Mouse (Mus musculus) left cerebral cortex, postnatal 4 days (tissue): ENCODE data around the gene Rnf130. TPM values are rescaled to one million over a fixed set of nuclear protein-coding genes. Genes with fewer than 3 reads are reported as not detected.

Experiments
- DNase-seq: peaks from one replicate; pipeline ENCODE4 v3.0.0-alpha.2; 2022
- intact Hi-C: fragments of 180-260 bp; cut with DNase I; formaldehyde crosslinking; loops from one replicate; pipeline ENCODE4 v1.15.1; 2025
- total RNA-seq, 2 experiments: library from RNA; stranded (reverse); gene quantifications; 2 replicates each; pipeline ENCODE4 v1.2.3; 2021

Rnf130 gene
- total RNA-seq: 100 to 1,000 TPM; 104 to 106 TPM

DNA sequence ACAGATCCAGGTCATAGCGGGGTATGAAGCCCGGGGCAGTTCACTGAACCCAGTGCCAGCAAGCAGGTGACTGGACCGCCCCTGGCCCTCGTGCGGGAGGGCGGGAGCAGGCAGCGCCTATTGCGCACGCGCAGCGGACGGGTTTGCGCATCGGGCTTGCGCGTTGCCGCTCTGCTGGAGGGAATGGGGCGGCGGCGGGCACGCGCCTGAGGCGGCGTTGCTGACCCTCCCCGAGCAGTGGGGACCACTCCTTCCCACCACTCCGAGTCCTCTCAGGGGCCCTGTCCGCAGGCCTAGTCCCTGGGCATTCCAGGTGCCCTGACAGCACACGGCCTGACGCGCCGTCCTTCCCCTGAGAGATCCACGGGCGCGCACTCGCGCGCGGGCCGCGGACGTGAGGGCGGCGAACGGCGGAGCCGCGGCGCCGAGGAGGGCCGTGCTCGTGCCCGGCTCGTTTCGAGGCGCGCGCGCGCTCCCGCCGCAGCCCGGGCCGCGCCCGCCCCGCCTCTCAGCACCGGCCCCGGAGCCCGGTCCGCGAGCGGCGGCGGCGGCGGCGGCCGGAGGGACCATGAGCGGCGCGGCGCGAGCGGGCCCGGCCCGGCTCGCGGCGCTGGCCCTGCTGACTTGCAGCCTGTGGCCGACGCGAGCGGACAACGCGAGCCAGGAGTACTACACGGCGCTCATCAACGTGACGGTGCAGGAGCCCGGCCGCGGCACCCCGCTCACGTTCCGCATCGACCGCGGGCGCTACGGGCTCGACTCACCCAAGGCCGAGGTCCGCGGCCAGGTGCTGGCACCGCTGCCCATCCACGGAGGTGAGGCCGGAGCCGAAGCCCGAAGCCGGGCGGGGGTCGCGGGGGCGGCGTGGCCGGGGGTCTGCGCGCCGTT is at the start of gene Rnf130:
Gene Rnf130 (plus strand): TSS at position 514 of the 888 bp plus-strand sequence.
- intact Hi-C loops: no loop called here
- peak; percentile 97 for DNase-seq

DNA sequence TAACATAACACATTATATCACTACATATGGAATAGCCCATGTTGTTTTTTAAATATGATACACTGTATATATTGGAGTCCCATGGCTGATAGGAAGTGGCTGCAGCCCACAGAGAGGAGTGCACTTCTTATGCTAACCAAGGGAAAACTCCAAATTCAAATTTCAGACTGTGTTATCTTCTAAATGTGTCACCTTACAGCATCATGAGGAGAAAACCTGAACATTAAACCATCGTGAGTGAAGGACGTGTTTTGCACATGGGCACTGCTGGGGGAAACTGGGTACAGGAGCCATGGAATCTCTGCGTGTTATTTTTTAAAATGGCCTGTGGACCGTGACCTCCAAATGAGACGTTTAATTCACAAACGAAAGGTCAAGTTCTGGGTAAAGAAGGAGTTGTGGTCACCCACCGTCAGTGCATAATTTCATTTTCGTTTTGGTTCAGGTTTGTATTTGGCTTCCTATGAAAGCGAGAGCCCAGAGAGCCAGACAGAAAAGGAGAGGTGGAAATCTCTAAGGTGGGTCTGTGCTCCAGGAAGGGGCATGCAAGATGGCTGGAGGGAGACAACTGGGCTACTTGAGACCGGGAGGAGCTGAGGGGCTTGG is 47.1 kb upstream of the Rnf130 start:
- DNase-seq: no peak
- intact Hi-C loops: no loop called here

DNA sequence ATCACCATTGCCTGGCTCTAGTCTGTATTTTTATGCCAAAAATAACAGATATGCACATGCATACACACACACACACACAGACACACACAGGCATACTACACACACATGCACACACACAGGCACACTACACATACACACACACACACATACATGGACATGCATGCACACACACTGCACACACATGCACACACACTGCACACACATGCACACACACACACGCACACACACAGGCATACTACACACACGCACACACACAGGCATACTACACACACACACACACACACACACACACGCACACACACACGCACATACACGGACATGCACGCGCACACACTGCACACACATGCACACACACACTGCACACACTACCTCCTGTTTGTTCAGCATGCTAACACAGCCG is 46.2 kb upstream of the Rnf130 start:
- intact Hi-C loops: no loop called here
- DNase-seq: no peak

DNA sequence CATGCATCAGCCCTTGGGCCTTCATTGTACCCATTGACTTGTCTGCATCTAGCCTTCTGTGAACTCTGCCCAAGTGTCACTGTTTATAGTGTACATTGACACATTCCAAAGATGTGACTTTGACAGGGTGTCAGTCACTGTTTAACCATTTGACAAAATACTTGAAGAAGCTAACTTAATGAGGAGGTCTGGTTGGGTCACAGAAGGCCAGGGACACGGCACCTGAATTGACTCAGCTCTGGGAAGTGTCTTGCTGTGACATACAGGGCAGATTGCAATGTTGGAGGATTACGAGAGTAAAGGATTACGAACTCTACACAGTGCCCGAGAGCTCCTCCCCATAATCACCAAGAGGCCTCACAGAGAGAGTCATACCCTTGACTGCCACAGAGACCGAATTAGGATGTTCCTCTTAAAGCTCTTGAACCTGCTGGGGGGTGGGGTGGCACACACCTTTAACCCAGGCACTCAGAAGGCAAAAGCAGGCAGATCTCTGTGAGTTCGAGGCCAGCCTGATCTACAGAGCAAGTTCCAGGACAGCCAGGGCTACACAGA is 44.4 kb upstream of the Rnf130 start:
- DNase-seq: no peak
- intact Hi-C loops: no loop called here

DNA sequence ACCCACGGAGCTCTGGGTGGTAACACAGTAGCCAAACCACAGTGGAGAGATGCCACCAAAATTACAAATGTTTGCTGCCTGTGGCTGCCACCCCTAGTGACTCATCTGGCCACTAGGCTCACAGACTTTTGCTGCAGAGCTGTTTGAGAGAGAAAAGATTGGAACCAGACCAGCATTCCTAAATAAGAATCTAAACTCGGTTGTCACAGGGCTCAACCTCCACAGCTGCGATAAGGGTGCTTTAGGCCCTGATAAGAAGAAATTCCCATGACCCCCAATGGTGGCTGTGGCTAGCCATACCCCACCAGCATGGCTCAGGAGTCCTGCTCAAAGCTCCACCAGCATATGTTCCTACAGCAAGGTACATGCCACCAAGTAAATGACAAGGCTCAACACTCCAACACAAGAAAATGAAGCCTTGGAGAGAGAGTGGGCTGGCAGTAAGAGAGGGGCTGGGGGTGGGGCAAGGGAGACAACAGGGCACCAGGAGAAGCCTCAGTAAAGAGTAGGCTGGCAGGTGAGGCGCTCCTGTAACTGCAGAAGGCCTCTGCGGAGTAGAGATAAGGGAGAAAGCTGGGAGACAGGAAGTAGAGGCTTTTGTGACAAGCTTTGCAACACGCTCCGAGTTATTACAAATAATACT is 43.7 kb upstream of the Rnf130 start:
- intact Hi-C loops: no loop called here
- no peak for DNase-seq

DNA sequence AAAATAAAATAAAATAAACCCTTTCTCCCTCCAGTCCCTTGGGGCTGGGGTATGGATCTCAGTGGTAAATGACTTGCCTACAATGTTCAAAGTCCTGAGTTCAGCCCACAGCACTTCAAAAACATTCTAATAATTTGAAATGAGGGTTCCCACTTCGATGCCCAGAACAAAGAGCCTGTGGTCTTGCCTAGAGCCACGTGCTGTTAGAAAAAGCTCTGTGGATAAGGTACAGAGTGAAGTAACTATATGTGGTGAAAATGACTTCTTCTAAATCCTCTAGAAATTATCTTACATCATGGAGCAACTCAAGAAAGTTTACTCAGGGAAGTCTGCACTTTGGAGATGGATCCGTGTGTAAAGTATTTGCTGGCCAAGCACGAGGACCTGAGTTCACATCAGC is 43.1 kb upstream of the Rnf130 start:
- intact Hi-C loops: no loop called here
- DNase-seq: no peak

DNA sequence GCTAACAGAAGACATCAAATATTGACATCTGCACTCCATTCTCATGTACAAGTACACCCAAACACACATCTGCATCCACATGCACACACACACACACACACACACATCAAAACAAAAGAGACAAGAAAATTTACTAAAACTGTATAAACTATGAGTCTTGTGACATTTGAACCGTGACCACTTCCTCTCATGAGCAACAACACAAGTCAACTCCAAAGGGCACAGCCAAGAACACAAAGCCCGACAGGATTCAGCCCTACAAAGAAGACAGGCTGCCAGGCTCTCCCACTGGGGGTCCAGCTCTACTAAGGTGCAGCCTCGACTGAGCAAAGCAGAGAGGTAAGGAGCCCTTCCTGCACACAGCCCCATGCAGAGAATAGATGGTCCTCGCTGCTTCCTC is 42.3 kb upstream of the Rnf130 start:
- intact Hi-C loops: no loop called here
- no peak for DNase-seq

DNA sequence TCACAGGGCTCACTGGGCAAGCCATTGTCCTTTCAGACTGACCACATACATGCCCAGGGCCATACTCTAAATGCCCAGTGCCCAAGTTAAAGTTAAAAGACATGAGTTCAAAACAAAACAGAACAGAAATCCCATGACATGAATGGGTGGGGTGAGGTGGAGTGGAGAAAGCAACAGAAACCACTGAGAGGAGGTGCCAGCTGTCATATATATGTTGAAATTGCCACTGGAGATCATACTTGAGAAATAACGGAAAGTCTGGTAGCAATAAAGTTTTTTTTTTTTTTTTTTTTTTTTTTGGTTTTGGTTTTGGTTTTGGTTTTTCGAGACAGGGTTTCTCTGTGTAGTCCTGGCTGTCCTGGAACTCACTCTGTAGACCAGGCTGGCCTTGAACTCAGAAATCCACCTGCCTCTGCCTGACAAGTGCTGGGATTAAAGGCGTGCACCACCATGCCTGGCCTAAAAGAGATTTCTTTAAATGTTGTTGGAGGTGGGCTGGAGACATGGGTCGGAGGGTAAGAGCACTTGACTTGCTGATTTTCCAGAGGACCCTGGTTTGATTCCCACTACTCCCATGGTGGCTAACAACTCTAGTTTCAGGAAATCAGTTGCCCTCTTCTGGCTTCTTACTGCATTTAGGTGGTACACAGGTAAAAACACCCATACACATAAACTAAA is 41.1 kb upstream of the Rnf130 start:
- no peak for DNase-seq
- intact Hi-C loops: no loop called here

DNA sequence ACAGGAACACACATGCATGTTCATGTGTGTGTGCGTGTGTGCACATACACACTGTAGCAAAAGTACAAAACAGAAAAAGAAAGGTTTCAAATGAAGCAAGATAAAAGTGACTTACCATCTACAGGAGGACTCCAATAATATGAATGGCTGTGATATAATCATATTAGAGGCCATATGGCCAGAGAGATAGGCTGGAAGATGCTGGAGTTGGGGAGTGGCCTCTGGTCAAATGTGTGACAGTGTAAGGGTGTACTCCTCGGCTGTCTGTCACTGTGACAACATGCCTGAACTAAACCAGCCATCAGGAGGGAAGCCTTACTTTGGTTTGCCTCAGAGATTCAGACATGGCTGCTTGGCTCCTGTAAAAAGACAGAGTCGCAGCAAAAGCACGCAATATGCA is 40.1 kb upstream of the Rnf130 start:
- intact Hi-C loops: no loop called here

DNA sequence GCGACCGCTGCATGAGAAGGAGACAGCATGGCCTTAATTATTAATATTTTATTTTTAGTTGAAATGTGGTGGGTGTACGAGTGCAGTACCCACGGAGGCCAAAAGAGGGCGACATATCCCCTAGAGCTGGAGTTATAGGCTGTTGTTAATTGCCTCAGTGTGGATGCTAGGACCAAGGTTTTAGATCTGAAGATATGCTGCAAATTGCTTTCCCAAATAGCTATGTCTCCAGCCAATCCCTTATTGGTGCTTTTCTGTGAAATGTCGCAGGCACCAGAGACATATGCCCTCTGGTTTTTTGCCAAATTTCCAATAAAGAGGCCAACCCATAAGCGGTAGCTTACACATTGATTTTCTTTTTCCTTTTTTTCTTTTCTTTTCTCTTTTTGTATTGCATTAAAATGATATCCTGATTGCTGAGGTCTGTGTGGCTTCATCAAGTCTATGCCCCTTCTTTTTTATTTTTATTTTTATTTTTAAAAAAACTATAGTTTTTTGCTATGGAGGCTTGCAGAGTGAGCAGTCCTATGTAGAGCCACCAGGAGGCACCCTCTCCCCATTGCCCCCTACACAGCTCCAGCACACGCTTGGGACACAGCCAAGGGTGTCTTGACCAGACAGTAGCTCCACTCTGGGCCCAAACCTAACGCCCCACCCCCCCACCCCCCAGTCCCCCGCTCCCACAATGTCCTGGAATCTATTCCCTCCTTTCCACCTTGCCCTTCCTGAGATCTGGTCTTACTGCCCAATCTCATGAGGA is 38.7 kb upstream of the Rnf130 start:
- DNase-seq: peak; percentile 77
- intact Hi-C loops: loop anchor here (2.0 kb wide), 1 partner anchor 144 kb away; the partner anchor contains the start of gene Tbc1d9b

More for the DNA sequence above, 40.1 kb upstream of the Rnf130 start:
- no peak for DNase-seq

DNA sequence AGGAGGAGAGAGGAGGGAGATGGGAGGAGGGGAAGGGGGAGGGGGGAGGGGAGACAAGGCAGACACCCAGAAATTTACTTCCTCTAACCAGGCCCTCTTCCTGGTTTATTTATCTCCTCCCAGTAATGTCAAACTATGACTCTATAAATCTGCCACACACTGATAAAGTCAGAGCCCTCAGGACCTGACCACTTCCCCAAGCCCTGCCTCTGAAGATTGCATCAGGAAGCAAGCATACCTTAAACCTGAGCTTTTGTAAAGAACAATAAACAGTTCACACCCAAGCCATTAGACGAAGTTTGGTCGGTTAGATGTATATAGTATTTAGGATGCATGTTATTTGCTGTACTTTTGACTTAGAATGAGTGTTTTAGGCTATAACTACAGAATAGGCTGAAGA is 30.6 kb upstream of the Rnf130 start:
- DNase-seq: no peak
- intact Hi-C loops: no loop called here

DNA sequence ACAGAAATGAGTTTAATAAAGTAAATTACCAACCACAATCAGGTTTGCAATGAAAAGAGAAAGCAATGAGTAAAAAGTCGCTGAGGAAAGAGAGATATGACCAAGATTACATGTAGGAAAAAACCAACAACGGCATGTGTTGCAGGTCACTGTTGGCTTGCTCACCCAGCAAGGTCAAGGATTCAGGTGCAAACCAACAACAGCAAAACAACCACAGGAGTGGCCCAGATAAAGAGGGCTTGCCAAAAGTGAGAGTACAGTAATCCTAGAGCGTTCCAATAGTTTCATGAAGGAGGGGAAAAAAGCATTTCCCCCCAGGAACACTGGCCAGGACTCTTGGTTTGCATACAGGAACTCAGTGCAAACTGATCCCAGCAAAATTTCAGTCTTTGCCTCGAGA is 28.7 kb upstream of the Rnf130 start:
- intact Hi-C loops: no loop called here
- DNase-seq: no peak

DNA sequence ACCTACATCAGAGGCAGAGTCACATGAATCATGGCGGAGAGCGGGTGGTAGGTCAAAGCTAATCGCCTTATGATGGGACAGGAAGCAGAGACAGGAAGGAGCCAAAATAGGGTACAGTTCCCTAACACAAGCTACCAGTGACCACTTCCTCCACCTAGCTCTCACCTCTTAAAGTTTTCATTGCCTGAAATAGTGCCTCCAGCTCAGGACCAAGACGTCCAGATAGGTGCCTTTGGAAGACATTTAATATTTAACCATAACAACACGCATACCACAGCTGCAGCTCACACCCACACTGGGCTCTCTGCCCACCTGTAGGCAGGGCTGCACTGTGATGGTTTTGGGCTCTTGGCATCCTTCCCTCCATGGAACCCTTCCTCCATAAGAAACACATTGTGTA is 27.8 kb upstream of the Rnf130 start:
- intact Hi-C loops: no loop called here
- DNase-seq: no peak

DNA sequence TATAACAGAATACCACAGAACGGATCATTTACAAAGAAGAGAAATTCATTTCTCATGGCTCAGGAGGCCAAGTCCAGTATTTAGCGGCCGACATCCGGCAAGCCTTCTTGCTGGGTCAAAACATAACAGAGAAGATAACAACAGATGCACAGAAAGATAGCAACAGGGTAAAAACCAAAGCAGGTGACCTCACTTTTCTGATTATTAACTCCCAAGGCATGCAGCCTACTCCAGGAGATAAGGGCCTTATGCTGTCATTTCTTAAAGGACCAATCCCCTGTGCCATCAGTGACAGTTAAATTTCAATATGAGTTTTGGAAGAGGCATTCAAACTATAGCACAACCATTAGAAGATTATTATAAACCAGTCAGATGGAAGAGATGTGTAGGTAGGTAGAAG is 22.3 kb upstream of the Rnf130 start:
- no peak for DNase-seq
- intact Hi-C loops: no loop called here

DNA sequence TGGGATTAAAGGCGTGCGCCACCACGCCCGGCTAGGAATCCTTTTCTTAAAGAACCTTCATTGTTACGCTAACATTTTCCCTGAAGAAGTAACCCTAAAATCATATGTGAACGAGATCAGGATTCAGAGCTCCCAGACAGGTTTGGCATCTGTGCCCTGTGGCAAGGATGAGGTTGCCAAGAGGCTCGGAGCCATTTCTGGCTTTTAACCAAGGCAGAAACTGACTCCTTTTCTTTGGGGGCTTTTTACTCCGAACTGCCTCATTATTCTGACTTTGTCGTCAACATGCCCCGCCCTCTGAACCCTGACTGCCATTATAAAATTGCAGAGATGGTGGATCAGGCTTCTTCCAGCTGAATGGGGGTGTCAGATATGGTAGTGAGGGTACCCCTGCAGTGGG is 17.4 kb upstream of the Rnf130 start:
- intact Hi-C loops: no loop called here
- no peak for DNase-seq

DNA sequence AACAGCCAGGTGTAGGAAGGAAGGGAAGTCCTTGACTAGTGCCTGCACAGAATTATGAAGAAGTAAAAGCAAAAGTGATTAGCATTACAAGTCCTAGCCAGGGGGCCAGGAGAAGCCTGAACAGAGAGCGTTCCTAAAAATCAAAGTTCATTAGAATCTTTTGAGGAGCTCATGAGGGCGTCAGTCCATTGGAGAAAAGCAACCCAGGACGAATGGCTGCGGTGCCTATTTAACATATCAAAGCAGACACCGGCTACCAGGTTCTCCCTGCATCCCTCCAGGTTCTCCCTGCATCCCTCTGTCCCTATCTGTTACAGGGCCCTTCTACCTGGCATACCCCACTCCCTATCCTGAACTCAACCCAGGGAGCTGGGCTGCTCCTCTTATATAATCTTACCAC is 16.9 kb upstream of the Rnf130 start:
- DNase-seq: no peak
- intact Hi-C loops: no loop called here

DNA sequence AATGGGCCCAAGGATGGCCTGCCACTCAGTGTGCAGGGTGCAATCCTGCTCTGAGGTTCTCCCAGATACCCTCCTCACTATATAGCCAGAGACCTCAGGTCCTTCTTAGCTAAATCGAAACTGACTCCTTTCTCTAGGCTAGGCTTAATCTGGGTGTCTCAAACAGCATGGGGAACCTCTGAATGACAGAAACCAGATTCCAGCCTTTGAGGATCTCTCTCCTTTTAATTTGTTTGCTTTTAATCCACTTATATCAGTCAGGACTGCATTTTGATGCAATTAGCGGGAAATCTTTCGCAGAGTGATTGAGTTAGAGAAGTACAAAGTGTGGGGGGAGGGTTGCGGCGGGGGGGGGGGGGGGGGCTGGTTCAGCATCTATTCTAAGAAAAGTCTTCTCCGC is 12.1 kb upstream of the Rnf130 start:
- intact Hi-C loops: no loop called here
- DNase-seq: no peak

DNA sequence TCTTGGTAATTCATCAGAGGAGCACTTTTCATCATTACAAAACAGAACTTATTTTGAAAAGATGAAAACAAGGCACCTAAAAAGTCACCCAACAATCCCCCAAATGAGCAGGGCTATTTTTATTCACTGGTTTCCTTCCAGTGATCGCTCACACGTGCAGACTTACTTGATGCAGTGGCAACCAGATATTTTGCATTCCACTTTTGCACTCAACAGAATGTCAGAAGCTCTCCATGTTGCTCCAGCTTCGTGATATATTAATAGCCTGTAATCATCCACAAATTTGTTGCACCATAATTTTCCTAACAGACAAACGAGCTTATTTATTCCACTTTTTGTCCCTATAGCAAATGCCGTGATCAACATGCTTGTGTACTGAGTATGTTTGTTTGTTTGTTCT is 8.6 kb upstream of the Rnf130 start:
- intact Hi-C loops: no loop called here
- no peak for DNase-seq

DNA sequence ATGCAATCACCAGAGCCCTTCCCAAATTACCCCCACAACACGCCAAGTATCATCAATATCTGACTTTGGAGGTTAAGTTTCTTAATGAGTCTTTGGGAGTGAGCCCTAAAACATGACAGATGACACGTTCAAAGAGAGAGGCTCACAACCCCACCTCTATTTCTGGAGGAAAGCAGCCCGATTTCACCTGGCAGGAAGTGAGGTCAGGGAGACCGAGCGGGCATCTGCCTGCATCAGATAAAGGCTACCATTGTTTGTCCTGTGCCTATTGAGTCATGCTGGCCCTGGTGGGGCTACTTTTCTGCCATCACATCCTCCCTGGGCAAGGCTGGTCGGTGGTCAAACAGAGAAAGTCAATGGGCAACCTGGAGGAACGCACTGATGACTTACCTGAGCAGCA is 7.6 kb upstream of the Rnf130 start:
- no peak for DNase-seq
- intact Hi-C loops: no loop called here

DNA sequence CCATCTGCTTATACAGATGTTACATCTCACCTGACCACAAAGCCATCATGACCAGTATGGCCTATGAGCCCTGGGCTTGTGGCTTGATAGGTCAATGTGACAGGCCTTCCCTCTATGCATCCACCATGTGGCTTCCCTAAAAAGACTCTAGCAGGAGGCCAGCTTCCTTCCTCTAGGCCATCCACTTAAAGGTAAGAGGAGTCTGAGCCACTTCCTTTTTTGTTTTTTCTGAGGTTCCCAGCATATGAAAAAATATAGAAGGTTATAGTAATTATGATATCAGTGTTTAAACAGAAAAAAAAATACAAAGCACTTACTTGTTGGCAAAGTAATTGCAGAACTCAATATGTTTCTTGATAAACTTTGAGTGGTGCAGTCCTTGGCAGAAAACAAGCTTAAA is 6.3 kb upstream of the Rnf130 start:
- intact Hi-C loops: no loop called here
- DNase-seq: no peak
